Mouse (Mus musculus): Measurements from ENCODE around the gene Phlpp1. TPM values are rescaled to one million over a fixed set of nuclear protein-coding genes. Genes with fewer than 3 reads are reported as not detected.

Phlpp1 gene
- polyA plus RNA-seq, 1 experiment from 2014 or later: 5.5 TPM

Other genes with a start within 250 kb of the Phlpp1 start
- 2.1 and 2.4 TPM in 2 replicates for gene Zcchc2, start 181.3 kb upstream of the Phlpp1 start, polyA plus RNA-seq (2016; fragmentation: Nextera tagmentation; extraction: Ambion mirVana)

Measured in forebrain, embryonic 10.5 days (tissue).